Mouse (Mus musculus) heart, postnatal 0 days (tissue): ENCODE data around the gene Skp1a.

Experiments used
- CTCF ChIP-seq: IDR thresholded peaks from 2 replicates; pipeline ENCODE4 v1.5.1; 2016; ENCODE audit warnings: antibody characterized with exemption, control low read depth, low read depth
- EP300 ChIP-seq: IDR thresholded peaks from 2 replicates; pipeline ENCODE4 v1.6.1; 2016; ENCODE audit warnings: antibody characterized with exemption, low read depth

GRCm38 (mm10) chr11:52234509-52234908, 2.7 kb downstream of the Skp1a start:
- TF ChIP-seq CTCF (no peak), EP300 (no peak)
